ENCODE assay signal across 8 mouse cellular contexts in the genomic region with DNA sequence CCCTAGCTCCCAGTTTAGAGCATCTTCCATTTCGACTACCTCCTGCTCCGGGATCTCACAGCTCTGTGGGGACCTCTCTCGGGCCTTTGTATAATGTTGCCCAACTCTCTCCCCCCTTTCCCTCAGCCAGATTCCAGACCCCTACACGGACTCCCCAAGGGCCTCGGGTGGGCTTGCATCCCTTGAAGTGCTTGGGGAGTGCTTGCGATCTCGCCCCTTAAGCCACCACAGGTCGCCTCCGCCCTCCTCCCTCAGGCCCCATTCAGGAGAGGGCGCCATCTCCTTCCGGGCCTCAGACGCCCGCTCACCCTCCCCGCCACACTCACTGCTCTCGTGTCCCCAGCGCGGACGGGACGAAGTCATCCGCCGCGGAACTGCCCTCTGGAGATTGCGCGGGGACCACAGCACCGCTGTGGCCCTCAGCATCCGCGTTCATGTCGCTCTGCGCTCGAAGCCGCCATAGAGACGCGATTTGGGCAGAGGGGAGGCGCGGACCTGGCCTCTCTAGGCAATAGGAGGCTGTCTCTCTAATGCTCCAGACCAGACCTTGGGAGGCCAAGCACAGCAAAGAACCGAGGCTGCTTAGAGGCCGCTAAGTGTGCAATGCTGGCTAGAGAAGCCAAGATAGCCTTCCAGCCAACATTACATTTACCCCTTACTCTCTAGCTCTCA. TPM values are rescaled to one million over a fixed set of nuclear protein-coding genes. Genes with fewer than 3 reads are reported as not detected.
A peak's percentile ranks its signal among the peaks of the same experiment; 100 is the strongest.
DNase-seq lines count a peak whose midpoint lies in the region; ATAC-seq and TF ChIP-seq lines count a peak whose summit lies in the region.

A gene (minus strand): TSS at position 501 of the 672 bp plus-strand sequence.

- peak; percentile 80; the same call in 1 of the 2 replicates for TF ChIP-seq POLR2A in bone marrow, adult 2 months (IDR thresholded peaks at IDR 0.05; ENCODE audit: borderline replicate concordance, control insufficient read depth, low read depth, low read length)

- no peak; the same call in 1 of the 2 replicates for TF ChIP-seq CTCF in bone marrow, adult 2 months (IDR thresholded peaks at IDR 0.05; ENCODE audit: control insufficient read depth, insufficient read depth, low read length)

- peak within 1 kb of the TSS; percentile 80 for H3K4me3 ChIP-seq in bone marrow, adult 2 months (replicated peaks; ENCODE audit: control insufficient read depth, low read depth, low read length)
- peak within 1 kb of the TSS; percentile 75 for H3K4me3 ChIP-seq in embryonic facial prominence, embryonic 15.5 days (replicated peaks)
- H3K4me3 ChIP-seq in heart, embryonic 10.5 days: peak within 1 kb of the TSS; percentile 80
- peak within 1 kb of the TSS; percentile 86 for H3K4me3 ChIP-seq in kidney, embryonic 15.5 days (replicated peaks)

- peak; percentile 91 for ATAC-seq in embryonic facial prominence, embryonic 15.5 days (ENCODE audit: insufficient number of reproducible peaks, low FRiP score, low TSS enrichment, low read depth)
- peak; percentile 98 for ATAC-seq in kidney, embryonic 15.5 days (replicated peaks; ENCODE audit: low FRiP score)
- peak; percentile 94 for ATAC-seq in monocyte, adult 5-6 weeks (replicated peaks; ENCODE audit: insufficient number of reproducible peaks, low FRiP score, low TSS enrichment, poor library complexity, severe bottlenecking)

- peak within 1 kb of the TSS; percentile 92 for H3K27ac ChIP-seq in bone marrow, adult 2 months (ENCODE audit: control insufficient read depth, insufficient read depth, low read depth, low read length, poor library complexity)
- peak within 1 kb of the TSS; percentile 94 for H3K27ac ChIP-seq in embryonic facial prominence, embryonic 15.5 days (replicated peaks)
- peak within 1 kb of the TSS; percentile 99 for H3K27ac ChIP-seq in heart, embryonic 10.5 days
- peak within 1 kb of the TSS; percentile 99 for H3K27ac ChIP-seq in kidney, embryonic 15.5 days

- peak within 1 kb of the TSS; percentile 56 for H3K4me2 ChIP-seq in embryonic facial prominence, embryonic 15.5 days (replicated peaks)
- peak within 1 kb of the TSS; percentile 65 for H3K4me2 ChIP-seq in kidney, embryonic 15.5 days

- peak; percentile 92 for DNase-seq in 416B (ENCODE audit: low read depth)
- peak; percentile 92 for DNase-seq in heart, embryonic 10.5 days (ENCODE audit: low spot score)
- peak; percentile 82 for DNase-seq in liver
- DNase-seq in spleen, postnatal 4 days (ENCODE audit: low spot score in 2 of 2): peak; percentile 82 to 90

- H3K9me3 ChIP-seq in embryonic facial prominence, embryonic 15.5 days (replicated peaks): no peaks in the 10 kb centered on the region
- H3K9me3 ChIP-seq in heart, embryonic 10.5 days: no peaks in the 10 kb centered on the region
- H3K9me3 ChIP-seq in kidney, embryonic 15.5 days (replicated peaks): no peaks in the 10 kb centered on the region

- under 1% methylated on average over 37 of the region's 37 CpGs for WGBS in bone marrow, adult 2 months
- WGBS in embryonic facial prominence, embryonic 15.5 days: under 1% methylated on average over 37 of the region's 37 CpGs
- WGBS in heart, embryonic 10.5 days: under 1% methylated on average over 37 of the region's 37 CpGs
- WGBS in kidney, embryonic 15.5 days: under 1% methylated on average over 37 of the region's 37 CpGs

- H3K27me3 ChIP-seq in embryonic facial prominence, embryonic 15.5 days: no peaks in the 10 kb centered on the region
- no peaks in the 10 kb centered on the region for H3K27me3 ChIP-seq in heart, embryonic 10.5 days (ENCODE audit: insufficient read depth, poor library complexity, severe bottlenecking)
- H3K27me3 ChIP-seq in kidney, embryonic 15.5 days: no peaks in the 10 kb centered on the region

- H3K4me1 ChIP-seq in bone marrow, adult 2 months (ENCODE audit: control insufficient read depth, insufficient read depth, low read length): no peaks in the 10 kb centered on the region
- H3K4me1 ChIP-seq in embryonic facial prominence, embryonic 15.5 days: peaks cover 10% of the 10 kb centered on the region; the same call in 1 of the 2 replicates
- H3K4me1 ChIP-seq in heart, embryonic 10.5 days: peaks cover 10% of the 10 kb centered on the region
- H3K4me1 ChIP-seq in kidney, embryonic 15.5 days: peaks cover 14% of the 10 kb centered on the region

- peak within 1 kb of the TSS; percentile 85 for H3K9ac ChIP-seq in embryonic facial prominence, embryonic 15.5 days
- H3K9ac ChIP-seq in kidney, embryonic 15.5 days: peak within 1 kb of the TSS; percentile 89

- peaks cover 25% of the 10 kb centered on the region for H3K36me3 ChIP-seq in embryonic facial prominence, embryonic 15.5 days
- peaks cover 33% of the 10 kb centered on the region for H3K36me3 ChIP-seq in heart, embryonic 10.5 days
- peaks cover 31% of the 10 kb centered on the region for H3K36me3 ChIP-seq in kidney, embryonic 15.5 days

RNA-seq across cellular contexts. Expression of the gene that starts here (rescaled TPM):
- polyA plus RNA-seq in bone marrow, adult 2 months (2011; ENCODE audit: insufficient read depth, insufficient read length, low replicate concordance, missing spikeins): 12.6 and 17.8 TPM in 2 replicates
- 63.9 and 66.9 TPM in 2 replicates for polyA plus RNA-seq in embryonic facial prominence, embryonic 15.5 days (2015; fragmentation: Nextera tagmentation; extraction: Ambion mirVana)
- polyA plus RNA-seq in heart, embryonic 10.5 days (2016; fragmentation: Nextera tagmentation; extraction: Ambion mirVana): 44.1 and 54.1 TPM in 2 replicates
- 67.9 and 70.8 TPM in 2 replicates for polyA plus RNA-seq in kidney, embryonic 15.5 days (2015; fragmentation: Nextera tagmentation; extraction: Ambion mirVana)
- total RNA-seq in monocyte, adult 5-6 weeks (2017): 51.1 to 55.5 TPM (median 53.4 TPM) in 3 replicates

Comparison
In these comparisons a context has a peak if more than half of its experiments do, and no peak if none do; other contexts are left out.
1. Peak in every context shown above with its lines: DNase-seq, ATAC-seq, H3K4me3 ChIP-seq and H3K27ac ChIP-seq.